Mouse (Mus musculus): ENCODE data around the gene Sag. TPM values are rescaled to one million over a fixed set of nuclear protein-coding genes. Genes with fewer than 3 reads are reported as not detected.
A peak's percentile ranks its signal among the peaks of the same experiment; 100 is the strongest.
"Not testable (repeated sequence)": the region's sequence is repeated elsewhere in the genome, so short reads cannot be mapped to it uniquely, and the experiment has no call there.

Gene Sag
- polyA plus RNA-seq, 1 experiment from 2014 or later: 2.6 TPM

DNA sequence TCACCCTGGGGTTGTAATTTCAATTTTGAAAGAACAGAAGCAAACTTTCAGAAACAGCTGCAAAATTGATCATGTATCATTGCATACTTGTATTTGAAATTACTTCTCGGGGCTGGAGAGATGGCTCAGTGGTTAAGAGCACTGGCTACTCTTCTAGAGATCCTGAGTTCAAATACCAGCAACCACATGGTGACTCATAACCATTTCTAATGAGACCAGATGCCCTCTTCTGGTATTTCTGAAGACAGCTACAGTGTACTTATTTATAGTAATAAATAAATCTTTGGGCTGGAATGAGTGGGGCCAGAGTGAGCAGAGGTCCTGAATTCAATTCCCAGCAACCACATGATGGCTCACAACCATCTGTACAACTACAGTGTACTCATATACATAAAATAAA is 24.0 kb downstream of the Sag start:
- not testable (repeated sequence) for DNase-seq (ENCODE audit: low spot score); H3K27ac ChIP-seq (ENCODE audit: low read depth, low read length); H3K27me3 ChIP-seq (ENCODE audit: control insufficient read depth, insufficient read depth, low read length); H3K9me3 ChIP-seq (ENCODE audit: control insufficient read depth, low read length); ATAC-seq (ENCODE audit: low FRiP score); H3K4me2 ChIP-seq (replicated peaks; ENCODE audit: low read depth, low read length); H3K9ac ChIP-seq (ENCODE audit: low read depth, low read length); H3K4me3 ChIP-seq (ENCODE audit: low read depth, low read length); H3K4me1 ChIP-seq (replicated peaks; ENCODE audit: control insufficient read depth, insufficient read depth, low read length); H3K36me3 ChIP-seq (ENCODE audit: control insufficient read depth, insufficient read depth, low read length)
- 79% methylated on average over 1 of the region's 1 CpGs for WGBS

DNA sequence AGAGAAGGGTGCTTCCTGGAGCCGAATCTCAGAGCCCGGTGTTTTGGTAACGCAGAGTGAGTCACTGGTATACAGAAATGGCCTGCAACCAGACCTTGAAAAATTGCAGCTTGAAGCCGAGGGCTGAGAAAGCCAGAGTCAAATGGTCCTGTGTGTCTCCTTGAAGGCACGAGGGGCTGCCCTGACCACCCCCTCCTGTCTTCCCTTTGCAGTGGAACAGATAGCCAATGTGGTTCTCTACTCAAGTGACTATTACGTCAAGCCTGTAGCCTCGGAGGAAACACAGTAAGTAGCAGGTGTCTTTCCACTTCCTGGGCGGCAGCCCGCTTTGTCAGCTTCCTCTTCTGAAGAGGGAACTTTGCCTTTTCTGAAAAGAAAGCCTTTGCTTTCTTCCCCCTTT is 24.7 kb downstream of the Sag start:
- ATAC-seq (ENCODE audit: low FRiP score): no peak
- 79% methylated on average over 9 of the region's 9 CpGs for WGBS

GRCm38 (mm10) chr1:87828926-87829580 is 25.6 kb downstream of the Sag start:
- ATAC-seq (ENCODE audit: low FRiP score): no peak
- no peaks in the 10 kb centered on the region for H3K36me3 ChIP-seq (ENCODE audit: control insufficient read depth, insufficient read depth, low read length)
- no peaks in the 10 kb centered on the region for H3K9me3 ChIP-seq (ENCODE audit: control insufficient read depth, low read length)
- H3K27ac ChIP-seq (ENCODE audit: low read depth, low read length): no peak overlapping the region
- H3K4me3 ChIP-seq (ENCODE audit: low read depth, low read length): no peak overlapping the region
- H3K4me2 ChIP-seq (replicated peaks; ENCODE audit: low read depth, low read length): no peak overlapping the region
- no peaks in the 10 kb centered on the region for H3K4me1 ChIP-seq (replicated peaks; ENCODE audit: control insufficient read depth, insufficient read depth, low read length)
- no peak overlapping the region for H3K9ac ChIP-seq (ENCODE audit: low read depth, low read length)
- DNase-seq (ENCODE audit: low spot score): peak; percentile 8
- WGBS: 42% methylated on average over 7 of the region's 7 CpGs
- H3K27me3 ChIP-seq (ENCODE audit: control insufficient read depth, insufficient read depth, low read length): no peaks in the 10 kb centered on the region

More for the DNA sequence above, 24.7 kb downstream of the Sag start:
- no peaks in the 10 kb centered on the region for H3K27me3 ChIP-seq (ENCODE audit: control insufficient read depth, insufficient read depth, low read length)
- DNase-seq (ENCODE audit: low spot score): no peak
- H3K9ac ChIP-seq (ENCODE audit: low read depth, low read length): no peak overlapping the region
- H3K4me3 ChIP-seq (ENCODE audit: low read depth, low read length): no peak overlapping the region
- H3K27ac ChIP-seq (ENCODE audit: low read depth, low read length): no peak overlapping the region
- H3K9me3 ChIP-seq (ENCODE audit: control insufficient read depth, low read length): no peaks in the 10 kb centered on the region
- H3K4me2 ChIP-seq (replicated peaks; ENCODE audit: low read depth, low read length): no peak overlapping the region
- H3K36me3 ChIP-seq (ENCODE audit: control insufficient read depth, insufficient read depth, low read length): no peaks in the 10 kb centered on the region
- no peaks in the 10 kb centered on the region for H3K4me1 ChIP-seq (replicated peaks; ENCODE audit: control insufficient read depth, insufficient read depth, low read length)

- Histone ChIP-seq H3K4me1 (replicated peaks; ENCODE audit: control insufficient read depth, insufficient read depth, low read length) (no peaks in the 10 kb centered on the region), H3K36me3 (ENCODE audit: control insufficient read depth, insufficient read depth, low read length) (no peaks in the 10 kb centered on the region), H3K9me3 (ENCODE audit: control insufficient read depth, low read length) (no peaks in the 10 kb centered on the region), H3K27me3 (ENCODE audit: control insufficient read depth, insufficient read depth, low read length) (no peaks in the 10 kb centered on the region), H3K4me2 (replicated peaks; ENCODE audit: low read depth, low read length) (no peak overlapping the region), H3K9ac (ENCODE audit: low read depth, low read length) (no peak overlapping the region), H3K4me3 (ENCODE audit: low read depth, low read length) (no peak overlapping the region), H3K27ac (ENCODE audit: low read depth, low read length) (no peak overlapping the region)
- WGBS: 64% methylated on average over 6 of the region's 6 CpGs
- no peak for ATAC-seq (ENCODE audit: low FRiP score)
- no peak for DNase-seq (ENCODE audit: low spot score)
Measured at GRCm38 (mm10) chr1:87829621-87830211, 26.2 kb downstream of the Sag start.

DNA sequence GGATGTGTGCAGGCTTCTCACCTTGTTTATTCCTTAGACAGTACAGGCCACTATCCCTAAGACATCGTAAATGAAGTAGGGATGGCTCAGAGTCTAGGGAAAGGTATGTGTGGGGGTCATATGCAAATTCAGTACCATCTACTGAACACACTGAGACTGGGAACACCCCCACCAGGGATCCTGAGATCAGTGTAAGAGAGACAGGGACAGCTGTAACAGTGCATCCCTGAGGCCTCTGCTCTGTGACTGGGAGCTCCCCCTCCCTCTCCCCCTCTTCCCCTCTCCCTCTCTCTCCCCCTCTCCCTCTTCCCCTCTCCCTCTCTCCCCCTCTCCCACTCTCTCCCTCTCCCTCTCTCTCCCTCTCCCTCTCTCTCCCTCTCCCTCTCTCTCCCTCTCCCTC is 33.0 kb downstream of the Sag start:
- Histone ChIP-seq H3K36me3 (ENCODE audit: control insufficient read depth, insufficient read depth, low read length) (no peaks in the 10 kb centered on the region), H3K9ac (ENCODE audit: low read depth, low read length) (no peak overlapping the region), H3K4me3 (ENCODE audit: low read depth, low read length) (no peak overlapping the region), H3K27ac (ENCODE audit: low read depth, low read length) (no peak overlapping the region), H3K9me3 (ENCODE audit: control insufficient read depth, low read length) (no peaks in the 10 kb centered on the region), H3K4me1 (replicated peaks; ENCODE audit: control insufficient read depth, insufficient read depth, low read length) (no peaks in the 10 kb centered on the region), H3K27me3 (ENCODE audit: control insufficient read depth, insufficient read depth, low read length) (no peaks in the 10 kb centered on the region), H3K4me2 (replicated peaks; ENCODE audit: low read depth, low read length) (no peak overlapping the region)
- no peak for ATAC-seq (ENCODE audit: low FRiP score)
- 74% methylated on average over 1 of the region's 1 CpGs for WGBS
- DNase-seq (ENCODE audit: low spot score): no peak

GRCm38 (mm10) chr1:87837018-87837417 is 33.5 kb downstream of the Sag start:
- Histone ChIP-seq H3K9me3 (ENCODE audit: control insufficient read depth, low read length) (no peaks in the 10 kb centered on the region), H3K9ac (ENCODE audit: low read depth, low read length) (no peak overlapping the region), H3K27me3 (ENCODE audit: control insufficient read depth, insufficient read depth, low read length) (no peaks in the 10 kb centered on the region), H3K36me3 (ENCODE audit: control insufficient read depth, insufficient read depth, low read length) (no peaks in the 10 kb centered on the region), H3K4me1 (replicated peaks; ENCODE audit: control insufficient read depth, insufficient read depth, low read length) (no peaks in the 10 kb centered on the region), H3K27ac (ENCODE audit: low read depth, low read length) (no peak overlapping the region), H3K4me2 (replicated peaks; ENCODE audit: low read depth, low read length) (no peak overlapping the region), H3K4me3 (ENCODE audit: low read depth, low read length) (no peak overlapping the region)
- no peak for DNase-seq (ENCODE audit: low spot score)
- WGBS: 43% methylated on average over 5 of the region's 5 CpGs
- no peak for ATAC-seq (ENCODE audit: low FRiP score)

- Histone ChIP-seq H3K4me2 (replicated peaks; ENCODE audit: low read depth, low read length) (no peak overlapping the region), H3K4me1 (replicated peaks; ENCODE audit: control insufficient read depth, insufficient read depth, low read length) (no peaks in the 10 kb centered on the region), H3K27ac (ENCODE audit: low read depth, low read length) (no peak overlapping the region), H3K4me3 (ENCODE audit: low read depth, low read length) (no peak overlapping the region), H3K9ac (ENCODE audit: low read depth, low read length) (no peak overlapping the region), H3K27me3 (ENCODE audit: control insufficient read depth, insufficient read depth, low read length) (no peaks in the 10 kb centered on the region), H3K36me3 (ENCODE audit: control insufficient read depth, insufficient read depth, low read length) (no peaks in the 10 kb centered on the region), H3K9me3 (ENCODE audit: control insufficient read depth, low read length) (no peaks in the 10 kb centered on the region)
- ATAC-seq (ENCODE audit: low FRiP score) (no peak), DNase-seq (ENCODE audit: low spot score) (no peak)
- WGBS: 82% methylated on average over 11 of the region's 11 CpGs
Measured at GRCm38 (mm10) chr1:87840411-87841208, 37.1 kb downstream of the Sag start.

DNA sequence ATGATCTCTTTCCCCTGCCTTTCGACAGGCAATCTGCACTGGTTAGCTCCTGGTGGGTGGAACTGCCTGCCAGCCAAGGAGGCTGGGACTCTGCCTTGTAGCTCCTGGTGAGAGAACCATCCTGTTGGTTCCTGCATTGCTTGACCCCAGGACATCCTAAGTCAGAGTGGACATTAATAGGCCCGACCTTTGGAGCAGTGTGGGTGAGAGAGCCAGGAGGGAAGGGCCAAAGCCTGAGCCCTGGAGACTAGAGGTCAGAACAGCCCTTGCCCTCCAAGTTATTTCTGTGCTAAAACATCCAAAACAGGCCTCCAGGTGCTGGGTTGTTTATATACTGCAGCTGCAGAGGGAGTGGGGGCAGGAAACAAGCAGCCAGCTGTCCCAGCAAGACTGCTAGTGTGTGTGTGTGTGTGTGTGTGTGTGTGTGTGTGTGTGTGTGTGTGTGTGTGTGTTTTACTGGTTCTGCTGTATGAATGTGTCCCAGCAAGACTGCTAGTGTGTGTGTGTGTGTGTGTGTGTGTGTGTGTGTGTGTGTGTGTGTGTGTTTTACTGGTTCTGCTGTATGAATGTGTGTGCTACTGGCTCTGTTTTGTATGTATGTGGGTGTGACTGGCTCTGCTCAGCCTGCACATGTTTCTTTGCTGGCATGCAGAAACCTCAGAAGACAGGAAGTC is 43.5 kb downstream of the Sag start:
- H3K9me3 ChIP-seq (ENCODE audit: control insufficient read depth, low read length): no peaks in the 10 kb centered on the region
- no peak for DNase-seq (ENCODE audit: low spot score)
- no peak overlapping the region for H3K4me2 ChIP-seq (replicated peaks; ENCODE audit: low read depth, low read length)
- no peak overlapping the region for H3K27ac ChIP-seq (ENCODE audit: low read depth, low read length)
- no peak overlapping the region for H3K9ac ChIP-seq (ENCODE audit: low read depth, low read length)
- H3K27me3 ChIP-seq (ENCODE audit: control insufficient read depth, insufficient read depth, low read length): no peaks in the 10 kb centered on the region
- H3K4me3 ChIP-seq (ENCODE audit: low read depth, low read length): no peak overlapping the region
- WGBS: 42% methylated on average over 2 of the region's 2 CpGs
- H3K36me3 ChIP-seq (ENCODE audit: control insufficient read depth, insufficient read depth, low read length): no peaks in the 10 kb centered on the region
- no peaks in the 10 kb centered on the region for H3K4me1 ChIP-seq (replicated peaks; ENCODE audit: control insufficient read depth, insufficient read depth, low read length)
- ATAC-seq (ENCODE audit: low FRiP score): no peak

Measured in hindbrain, embryonic 11.5 days (tissue).